Mouse (Mus musculus): ENCODE measurements at regions not wholly inside any gene's neighbourhood (a gene's known extent, or its start where the extent isn't known, plus 50 kb on each side); places are given as distances from the start of the nearest gene placed in this dataset.
A peak's percentile ranks its signal among the peaks of the same experiment; 100 is the strongest.
"Not testable (repeated sequence)": the region's sequence is repeated elsewhere in the genome, so short reads cannot be mapped to it uniquely, and the experiment has no call there.

GRCm38 (mm10) chr5:132975303-132975932 lies 432.3 kb upstream of the Auts2 start:
- Histone ChIP-seq H3K9me3 (no peaks in the 10 kb centered on the region), H3K36me3 (no peaks in the 10 kb centered on the region), H3K4me3 (no peak overlapping the region), H3K27me3 (0 out of 2 replicates have a peak, but pooled peaks cover 3% of the 10 kb centered on the region), H3K4me1 (replicated peaks) (peaks cover 11% of the 10 kb centered on the region), H3K27ac (no peak overlapping the region), H3K9ac (no peak overlapping the region), H3K4me2 (no peak overlapping the region)
- no peak for ATAC-seq (ENCODE audit: low FRiP score)
- WGBS = 68% methylated on average over 4 of the region's 4 CpGs

- no peak overlapping the region for H3K4me2 ChIP-seq
- ATAC-seq (ENCODE audit: low FRiP score) = no peak
- no peaks in the 10 kb centered on the region for H3K36me3 ChIP-seq
- H3K9me3 ChIP-seq = no peaks in the 10 kb centered on the region
- WGBS = 8% methylated on average over 3 of the region's 3 CpGs
- H3K9ac ChIP-seq = no peak overlapping the region
- 0 out of 2 replicates have a peak, but pooled peaks cover 3% of the 10 kb centered on the region for H3K27me3 ChIP-seq
- peaks cover 11% of the 10 kb centered on the region for H3K4me1 ChIP-seq (replicated peaks)
- H3K4me3 ChIP-seq = no peak overlapping the region
- peak overlapping the region; percentile 12; the same call in 1 of the 2 replicates for H3K27ac ChIP-seq
Observed at GRCm38 (mm10) chr5:132974876-132975275, 431.7 kb upstream of the Auts2 start.

GRCm38 (mm10) chr5:132971046-132971445 lies 427.9 kb upstream of the Auts2 start:
- Histone ChIP-seq H3K36me3 (no peaks in the 10 kb centered on the region), H3K4me1 (replicated peaks) (peaks cover 11% of the 10 kb centered on the region), H3K27me3 (0 out of 2 replicates have a peak, but pooled peaks cover 3% of the 10 kb centered on the region), H3K9ac (no peak overlapping the region), H3K4me2 (no peak overlapping the region), H3K9me3 (no peaks in the 10 kb centered on the region), H3K27ac (no peak overlapping the region), H3K4me3 (no peak overlapping the region)
- no peak for ATAC-seq (ENCODE audit: low FRiP score)
- WGBS = 62% methylated on average over 7 of the region's 7 CpGs

GRCm38 (mm10) chr5:132969376-132969775 lies 426.2 kb upstream of the Auts2 start:
- Histone ChIP-seq H3K4me3 (no peak overlapping the region), H3K9ac (no peak overlapping the region), H3K9me3 (no peaks in the 10 kb centered on the region), H3K4me2 (no peak overlapping the region), H3K4me1 (replicated peaks) (peaks cover 5% of the 10 kb centered on the region), H3K27me3 (0 out of 2 replicates have a peak, but pooled peaks cover 3% of the 10 kb centered on the region), H3K27ac (no peak overlapping the region), H3K36me3 (no peaks in the 10 kb centered on the region)
- ATAC-seq (ENCODE audit: low FRiP score) = no peak
- WGBS = 52% methylated on average over 5 of the region's 5 CpGs

GRCm38 (mm10) chr5:132959901-132960300 lies 416.8 kb upstream of the Auts2 start:
- Histone ChIP-seq H3K4me2 (no peak overlapping the region), H3K27me3 (no peaks in the 10 kb centered on the region; the same call in 1 of the 2 replicates), H3K4me3 (no peak overlapping the region), H3K9ac (no peak overlapping the region), H3K27ac (no peak overlapping the region), H3K9me3 (no peaks in the 10 kb centered on the region), H3K4me1 (replicated peaks) (no peaks in the 10 kb centered on the region), H3K36me3 (no peaks in the 10 kb centered on the region)
- no peak for ATAC-seq (ENCODE audit: low FRiP score)
- 83% methylated on average over 1 of the region's 1 CpGs for WGBS

GRCm38 (mm10) chr5:132956184-132956583 lies 413.0 kb upstream of the Auts2 start:
- Histone ChIP-seq H3K4me2 (no peak overlapping the region), H3K9ac (no peak overlapping the region), H3K36me3 (no peaks in the 10 kb centered on the region), H3K4me3 (no peak overlapping the region), H3K4me1 (replicated peaks) (no peaks in the 10 kb centered on the region), H3K27me3 (no peaks in the 10 kb centered on the region), H3K9me3 (no peaks in the 10 kb centered on the region), H3K27ac (no peak overlapping the region)
- 75% methylated on average over 5 of the region's 5 CpGs for WGBS
- no peak for ATAC-seq (ENCODE audit: low FRiP score)

GRCm38 (mm10) chr5:132955051-132955450 lies 411.9 kb upstream of the Auts2 start:
- 89% methylated on average over 8 of the region's 8 CpGs for WGBS
- no peaks in the 10 kb centered on the region for H3K27me3 ChIP-seq
- no peaks in the 10 kb centered on the region for H3K36me3 ChIP-seq
- ATAC-seq (ENCODE audit: low FRiP score) = no peak
- no peak overlapping the region for H3K9ac ChIP-seq
- H3K4me3 ChIP-seq = no peak overlapping the region
- H3K4me2 ChIP-seq = no peak overlapping the region
- 0 out of 2 replicates have a peak, but pooled peaks cover 3% of the 10 kb centered on the region for H3K4me1 ChIP-seq (replicated peaks)
- H3K27ac ChIP-seq = no peak overlapping the region
- no peaks in the 10 kb centered on the region for H3K9me3 ChIP-seq

- Histone ChIP-seq H3K9ac (no peak overlapping the region), H3K4me3 (no peak overlapping the region), H3K36me3 (no peaks in the 10 kb centered on the region), H3K9me3 (no peaks in the 10 kb centered on the region), H3K4me1 (replicated peaks) (no peaks in the 10 kb centered on the region), H3K27ac (no peak overlapping the region), H3K27me3 (no peaks in the 10 kb centered on the region), H3K4me2 (no peak overlapping the region)
- WGBS = 74% methylated on average over 9 of the region's 9 CpGs
- ATAC-seq (ENCODE audit: low FRiP score) = no peak
Observed at GRCm38 (mm10) chr5:132933439-132933980, 390.4 kb upstream of the Auts2 start.

GRCm38 (mm10) chr5:132929955-132930354 lies 386.8 kb upstream of the Auts2 start:
- ATAC-seq (ENCODE audit: low FRiP score); H3K4me2 ChIP-seq; H3K36me3 ChIP-seq; H3K4me3 ChIP-seq; H3K27ac ChIP-seq; H3K9me3 ChIP-seq; H3K4me1 ChIP-seq (replicated peaks); H3K27me3 ChIP-seq; H3K9ac ChIP-seq: not testable (repeated sequence)
- 94% methylated on average over 12 of the region's 12 CpGs for WGBS

GRCm38 (mm10) chr5:132923365-132923764 lies 380.2 kb upstream of the Auts2 start:
- Histone ChIP-seq H3K27me3 (no peaks in the 10 kb centered on the region), H3K4me1 (replicated peaks) (peaks cover 4% of the 10 kb centered on the region; the same call in 1 of the 2 replicates), H3K4me2 (no peak overlapping the region), H3K36me3 (no peaks in the 10 kb centered on the region), H3K27ac (no peak overlapping the region), H3K9me3 (peaks cover 11% of the 10 kb centered on the region; the same call in 1 of the 2 replicates), H3K9ac (no peak overlapping the region), H3K4me3 (no peak overlapping the region)
- 48% methylated on average over 4 of the region's 4 CpGs for WGBS
- ATAC-seq (ENCODE audit: low FRiP score) = no peak

GRCm38 (mm10) chr5:132909056-132909455 lies 365.9 kb upstream of the Auts2 start:
- Histone ChIP-seq H3K9me3 (no peaks in the 10 kb centered on the region), H3K27me3 (no peaks in the 10 kb centered on the region), H3K27ac (no peak overlapping the region), H3K4me1 (replicated peaks) (no peaks in the 10 kb centered on the region), H3K36me3 (no peaks in the 10 kb centered on the region), H3K4me2 (no peak overlapping the region), H3K4me3 (no peak overlapping the region), H3K9ac (no peak overlapping the region)
- WGBS = 78% methylated on average over 2 of the region's 2 CpGs
- no peak for ATAC-seq (ENCODE audit: low FRiP score)

- Histone ChIP-seq H3K4me2 (no peak overlapping the region), H3K27ac (no peak overlapping the region), H3K9ac (no peak overlapping the region), H3K4me3 (no peak overlapping the region), H3K36me3 (no peaks in the 10 kb centered on the region), H3K4me1 (replicated peaks) (no peaks in the 10 kb centered on the region), H3K9me3 (no peaks in the 10 kb centered on the region), H3K27me3 (no peaks in the 10 kb centered on the region)
- WGBS = 86% methylated on average over 8 of the region's 8 CpGs
- no peak for ATAC-seq (ENCODE audit: low FRiP score)
Observed at GRCm38 (mm10) chr5:132908220-132908619, 365.1 kb upstream of the Auts2 start.

- Histone ChIP-seq H3K36me3 (no peaks in the 10 kb centered on the region), H3K27ac (no peak overlapping the region), H3K4me2 (no peak overlapping the region), H3K27me3 (no peaks in the 10 kb centered on the region), H3K9me3 (no peaks in the 10 kb centered on the region), H3K4me3 (no peak overlapping the region), H3K4me1 (replicated peaks) (no peaks in the 10 kb centered on the region), H3K9ac (no peak overlapping the region)
- ATAC-seq (ENCODE audit: low FRiP score) = no peak
- WGBS = 84% methylated on average over 1 of the region's 1 CpGs
Observed at GRCm38 (mm10) chr5:132892591-132892990, 349.4 kb upstream of the Auts2 start.

Data from hindbrain, embryonic 13.5 days (tissue).